Mouse (Mus musculus) E14TG2a.4 (cell line): ENCODE results near the gene Zdhhc18.

Experiments
- CTCF ChIP-seq: conservative IDR thresholded peaks from 2 replicates; pipeline ENCODE4 v1.5.1; 2014; ENCODE audit warnings: low read length
- POU5F1 ChIP-seq: IDR thresholded peaks from 2 replicates; pipeline ENCODE4 v1.6.1; 2014; ENCODE audit warnings: low read length, borderline replicate concordance

DNA sequence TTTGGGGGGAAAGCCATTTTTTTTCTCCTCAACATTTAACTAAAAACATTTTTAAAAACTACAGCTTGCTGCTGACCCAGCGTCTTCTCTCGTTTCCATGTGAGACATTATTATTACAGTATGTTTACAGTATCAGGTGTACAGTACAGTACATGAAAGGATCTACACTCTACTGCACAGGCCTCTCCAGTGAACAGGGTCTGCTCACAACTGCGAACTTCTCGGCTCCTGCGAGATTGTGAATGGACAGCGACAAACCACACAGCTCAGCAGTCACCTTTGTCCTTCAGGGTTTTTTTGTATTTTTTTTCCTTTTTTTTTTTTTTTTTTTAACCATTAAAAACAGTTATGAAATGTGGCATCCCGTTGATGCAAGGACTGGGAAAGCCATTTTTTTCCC lies 29.7 kb upstream of the Zdhhc18 start:
- no peak for TF ChIP-seq CTCF
- TF ChIP-seq POU5F1 = no peak
